Comparison of ENCODE assay signal across 27 mouse cellular contexts in the genomic region with DNA sequence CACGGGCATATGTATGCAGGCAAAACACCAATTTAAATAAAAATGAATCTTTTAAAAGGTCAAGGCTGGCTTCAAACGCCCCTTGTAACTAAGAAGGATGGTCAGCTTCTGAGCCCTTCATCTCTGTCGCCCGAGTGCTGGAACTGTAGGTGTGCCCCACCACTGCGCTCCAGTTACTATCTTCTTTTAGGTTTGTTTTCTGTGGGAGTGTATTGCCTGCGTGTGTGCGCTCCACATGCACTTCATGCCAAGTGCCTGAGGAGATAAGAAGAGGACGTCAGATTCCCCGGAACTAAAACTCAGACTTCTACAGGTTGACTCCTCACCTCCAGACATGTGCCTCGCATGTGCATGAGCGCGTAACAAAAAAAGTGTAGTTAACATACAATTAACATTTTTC. TPM values are rescaled to one million over a fixed set of nuclear protein-coding genes. Genes with fewer than 3 reads are reported as not detected.
A peak's percentile ranks its signal among the peaks of the same experiment; 100 is the strongest.
DNase-seq lines count a peak whose midpoint lies in the region; ATAC-seq and TF ChIP-seq lines count a peak whose summit lies in the region.
"Had no signal": no experiment of that assay in that cellular context is flagged by ENCODE, and none has a peak within 500 bp of the region (broad histone marks: within the 10 kb centered on the region; RNA-seq: fewer than 3 reads in every experiment).

No protein-coding gene starts in this region.

- H3K4me2 ChIP-seq in heart, embryonic 14.5 days (ENCODE audit: low read length) = no peak overlapping the region
- no peak overlapping the region for H3K4me2 ChIP-seq in lung, postnatal 0 days (replicated peaks; ENCODE audit: low read depth, low read length)
- H3K4me2 ChIP-seq: forebrain, embryonic 13.5 days; hindbrain, embryonic 12.5 days; intestine, embryonic 15.5 days; limb, embryonic 15.5 days; lung, embryonic 15.5 days had no signal

- no peaks in the 10 kb centered on the region for H3K9me3 ChIP-seq in heart, embryonic 14.5 days (ENCODE audit: control insufficient read depth, low read length)
- H3K9me3 ChIP-seq in lung, postnatal 0 days (ENCODE audit: low read length) = no peaks in the 10 kb centered on the region
- H3K9me3 ChIP-seq: forebrain, embryonic 13.5 days; G1E; hindbrain, embryonic 12.5 days; intestine, embryonic 15.5 days; limb, embryonic 10.5 days; limb, embryonic 15.5 days; lung, embryonic 15.5 days had no signal

- 42% methylated on average over 12 of the region's 12 CpGs for WGBS in heart, embryonic 14.5 days
- WGBS in lung, postnatal 0 days = 69% methylated on average over 12 of the region's 12 CpGs

- no peaks in the 10 kb centered on the region for H3K27me3 ChIP-seq in heart, embryonic 14.5 days (ENCODE audit: control insufficient read depth, insufficient read depth, low read length)
- H3K27me3 ChIP-seq in lung, postnatal 0 days (replicated peaks; ENCODE audit: insufficient read depth, low read length) = no peaks in the 10 kb centered on the region
- H3K27me3 ChIP-seq: forebrain, embryonic 13.5 days; hindbrain, embryonic 12.5 days; intestine, embryonic 15.5 days; limb, embryonic 15.5 days; lung, embryonic 15.5 days had no signal

- intact Hi-C loops in gastrocnemius, adult 2 months (cut with DNase I) = no loop called here
- intact Hi-C loops in gastrocnemius, postnatal 14 days (cut with DNase I; ENCODE audit: low total_unique reads) = no loop called here
- intact Hi-C loops in heart, postnatal 10 days (cut with DNase I) = no loop called here

- H3K9ac ChIP-seq in heart, embryonic 14.5 days (ENCODE audit: low read length) = peak overlapping the region; percentile 22; the same call in 1 of the 2 replicates
- H3K9ac ChIP-seq in lung, postnatal 0 days (replicated peaks; ENCODE audit: low read depth) = no peak overlapping the region
- H3K9ac ChIP-seq: forebrain, embryonic 13.5 days; hindbrain, embryonic 12.5 days; intestine, embryonic 15.5 days; limb, embryonic 15.5 days; lung, embryonic 15.5 days had no signal

- peak overlapping the region; percentile 97 for H3K27ac ChIP-seq in gastrocnemius, adult 2 months
- H3K27ac ChIP-seq in heart, embryonic 14.5 days (replicated peaks in 1 of 2; ENCODE audit: control insufficient read depth in 1 of 2, insufficient read depth in 1 of 2, low read depth in 2 of 2, low read length in 2 of 2) = peak overlapping the region in 1 of 2 experiments; percentile 76; a peak in 2 of 4 replicates
- 0 out of 2 replicates have a peak overlapping the region, but pooled peaks have one; percentile 21 for H3K27ac ChIP-seq in lung, postnatal 0 days (ENCODE audit: low read length)
- H3K27ac ChIP-seq: forebrain, embryonic 13.5 days; hindbrain, embryonic 12.5 days; hindbrain, postnatal 0 days; intestine, embryonic 15.5 days; limb, embryonic 10.5 days; limb, embryonic 15.5 days; lung, embryonic 15.5 days had no signal

- TF ChIP-seq CTCF in gastrocnemius, adult 2 months (IDR thresholded peaks at IDR 0.05) = no peak
- TF ChIP-seq CTCF in lung, postnatal 0 days (IDR thresholded peaks at IDR 0.05) = no peak

- no peak for DNase-seq in gastrocnemius, adult 2 months
- DNase-seq in gastrocnemius, postnatal 14 days = no peak
- no peak for DNase-seq in heart, postnatal 10 days
- no peak for DNase-seq in lung, postnatal 0 days (ENCODE audit: low spot score)
- DNase-seq in lung, postnatal 14 days = no peak
- no peak for DNase-seq in lung, adult 18-20 months
- DNase-seq: adrenal gland, postnatal 10 days; cerebellum, adult 11 months; cerebellum, adult 9-10 months; cerebellum, postnatal 36 days; gastrocnemius, postnatal 25 days; kidney, adult 2 months; kidney, postnatal 10 days; layer of hippocampus, adult 9-11 months; lung, postnatal 4 days; midbrain, embryonic 14.5 days; thymus, postnatal 14 days had no signal

- H3K4me1 ChIP-seq in heart, embryonic 14.5 days (ENCODE audit: control insufficient read depth in 2 of 2, insufficient read depth in 2 of 2, low read length in 2 of 2) = peaks cover 31 to 70% of the 10 kb centered on the region in 2 experiments
- peaks cover 26% of the 10 kb centered on the region for H3K4me1 ChIP-seq in lung, postnatal 0 days (ENCODE audit: insufficient read depth, low read depth, low read length)

- peak overlapping the region; percentile 73 for H3K4me3 ChIP-seq in gastrocnemius, adult 2 months
- no peak overlapping the region for H3K4me3 ChIP-seq in heart, embryonic 14.5 days (ENCODE audit: control insufficient read depth in 1 of 2, insufficient read depth in 1 of 2, low read depth in 1 of 2, low read length in 2 of 2)
- no peak overlapping the region for H3K4me3 ChIP-seq in lung, postnatal 0 days (ENCODE audit: low read depth, low read length)
- H3K4me3 ChIP-seq: forebrain, embryonic 13.5 days; hindbrain, embryonic 12.5 days; intestine, embryonic 15.5 days; limb, embryonic 10.5 days; limb, embryonic 15.5 days; lung, embryonic 15.5 days had no signal

- TF ChIP-seq EP300 in lung, postnatal 0 days (IDR thresholded peaks at IDR 0.05) = no peak

- H3K36me3 ChIP-seq in heart, embryonic 14.5 days (ENCODE audit: control insufficient read depth, insufficient read depth, low read length) = no peaks in the 10 kb centered on the region
- H3K36me3 ChIP-seq in lung, postnatal 0 days (ENCODE audit: insufficient read depth, low read length) = no peaks in the 10 kb centered on the region
- H3K36me3 ChIP-seq: hindbrain, embryonic 12.5 days; intestine, embryonic 15.5 days; limb, embryonic 10.5 days; limb, embryonic 15.5 days; lung, embryonic 15.5 days had no signal

- no peak for ATAC-seq in heart, embryonic 14.5 days (ENCODE audit: insufficient number of reproducible peaks, insufficient read depth, low FRiP score, low read depth)
- ATAC-seq in lung, postnatal 0 days = no peak
- ATAC-seq in megakaryocyte progenitor cell, adult 5-6 weeks (replicated peaks; ENCODE audit: poor library complexity) = peak; percentile 41
- ATAC-seq: forebrain, embryonic 13.5 days; hindbrain, postnatal 0 days; intestine, embryonic 15.5 days had no signal

RNA-seq across cellular contexts. Expression of a gene that starts 16.5 kb away (rescaled TPM):
- total RNA-seq in gastrocnemius, adult 2 months (2021) = 100 to 1,000 TPM; 286 to 331 TPM
- 100 to 1,000 TPM; 122 TPM for total RNA-seq in gastrocnemius, postnatal 14 days (2021)
- 48.0 and 50.5 TPM in 2 replicates for polyA plus RNA-seq in heart, embryonic 14.5 days (2014; fragmentation: Nextera tagmentation; extraction: Ambion mirVana)
- total RNA-seq in heart, postnatal 10 days (2021) = 100 to 1,000 TPM; 135 to 144 TPM
- 38.0 and 43.7 TPM in 2 replicates for polyA plus RNA-seq in lung, postnatal 0 days (2015; fragmentation: Nextera tagmentation; extraction: Ambion mirVana)
- 45.7 and 46.4 TPM in 2 replicates for total RNA-seq in megakaryocyte progenitor cell, adult 5-6 weeks (2015)
- total RNA-seq in megakaryocyte progenitor cell, adult 5-6 weeks (2017) = 72.5 and 98.3 TPM in 2 replicates

RNA-seq across cellular contexts. Expression of a gene that starts 53.0 kb away (rescaled TPM):
- total RNA-seq in gastrocnemius, adult 2 months (2021) = 10 to 100 TPM; 17.1 to 22.0 TPM
- total RNA-seq in gastrocnemius, postnatal 14 days (2021) = 10 to 100 TPM; 20.3 to 23.8 TPM
- 57.0 and 63.1 TPM in 2 replicates for polyA plus RNA-seq in heart, embryonic 14.5 days (2014; fragmentation: Nextera tagmentation; extraction: Ambion mirVana)
- total RNA-seq in heart, postnatal 10 days (2021) = 10 to 100 TPM; 39.4 to 49.5 TPM
- polyA plus RNA-seq in lung, postnatal 0 days (2015; fragmentation: Nextera tagmentation; extraction: Ambion mirVana) = 31.6 and 37.7 TPM in 2 replicates
- total RNA-seq in megakaryocyte progenitor cell, adult 5-6 weeks (2015) = 50.8 and 52.0 TPM in 2 replicates
- total RNA-seq in megakaryocyte progenitor cell, adult 5-6 weeks (2017) = 103 and 131 TPM in 2 replicates
